Mouse (Mus musculus) ES-Bruce4 (cell line): Measurements from ENCODE around the gene Dguok.

Source experiments
- CTCF ChIP-seq: IDR thresholded peaks from one replicate; pipeline ENCODE4 v1.8.1; 2011; ENCODE audit warnings: low read depth, low read length
- EP300 ChIP-seq: IDR thresholded peaks from 2 replicates; pipeline ENCODE4 v1.6.1; 2011; ENCODE audit warnings: low read depth, low read length; ENCODE audit not compliant: insufficient read depth
- POLR2A ChIP-seq: IDR thresholded peaks from one replicate; pipeline ENCODE4 v1.8.1; 2011; ENCODE audit warnings: low read length; ENCODE audit not compliant: insufficient read depth

DNA sequence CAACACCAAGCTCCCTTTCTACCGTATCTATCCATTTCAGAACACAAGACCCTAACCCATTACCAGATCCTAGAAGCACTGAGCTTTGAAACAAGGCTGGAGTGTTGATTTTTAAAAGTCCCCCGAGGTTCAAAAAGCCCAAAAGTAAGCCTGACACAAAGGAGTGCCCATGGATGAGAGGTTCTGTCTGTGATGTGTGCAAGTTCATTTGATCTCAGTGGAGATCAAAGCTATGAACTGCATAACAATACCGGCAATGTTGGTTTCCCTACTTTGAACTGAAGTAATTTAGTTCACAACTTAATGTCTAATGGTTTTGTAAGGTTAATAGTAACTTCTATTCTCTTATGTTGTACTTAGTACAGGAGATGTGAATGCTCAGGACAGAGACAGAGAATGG is 69.5 kb downstream of the Dguok start:
- TF ChIP-seq CTCF (no peak), POLR2A (no peak), EP300 (no peak)
